Mouse (Mus musculus): Measurements from ENCODE around the gene Xiap. TPM values are rescaled to one million over a fixed set of nuclear protein-coding genes. Genes with fewer than 3 reads are reported as not detected.

Gene Xiap
- polyA plus RNA-seq, 1 experiment from 2014 or later, result 14.2 TPM

- peak; percentile 25; the same call in 1 of the 2 replicates for ATAC-seq
- Histone ChIP-seq H3K4me3 (ENCODE audit: low read depth, low read length) (peak overlapping the region; percentile 42), H3K27ac (ENCODE audit: low read depth, low read length) (peak overlapping the region; percentile 94), H3K4me1 (replicated peaks; ENCODE audit: control insufficient read depth, insufficient read depth, low read length) (no peaks in the 10 kb centered on the region), H3K27me3 (replicated peaks; ENCODE audit: control insufficient read depth, insufficient read depth, low read length) (no peaks in the 10 kb centered on the region), H3K9ac (ENCODE audit: low read depth, low read length) (peak overlapping the region; percentile 52), H3K9me3 (ENCODE audit: control insufficient read depth) (no peaks in the 10 kb centered on the region), H3K4me2 (replicated peaks; ENCODE audit: low read depth) (peak overlapping the region; percentile 59), H3K36me3 (ENCODE audit: control insufficient read depth, insufficient read depth) (no peaks in the 10 kb centered on the region)
- no peak for TF ChIP-seq CTCF (IDR thresholded peaks at IDR 0.05; ENCODE audit: low read depth)
- WGBS, result 20% methylated on average over 3 of the region's 3 CpGs
Observed at GRCm38 (mm10) chrX:42068875-42069257, 9.4 kb downstream of the Xiap start.

GRCm38 (mm10) chrX:42087731-42088130, 28.3 kb downstream of the Xiap start:
- Histone ChIP-seq H3K9ac (ENCODE audit: low read depth, low read length) (no peak overlapping the region), H3K4me3 (ENCODE audit: low read depth, low read length) (no peak overlapping the region), H3K9me3 (ENCODE audit: control insufficient read depth) (no peaks in the 10 kb centered on the region), H3K4me1 (replicated peaks; ENCODE audit: control insufficient read depth, insufficient read depth, low read length) (no peaks in the 10 kb centered on the region), H3K27ac (ENCODE audit: low read depth, low read length) (no peak overlapping the region), H3K27me3 (replicated peaks; ENCODE audit: control insufficient read depth, insufficient read depth, low read length) (no peaks in the 10 kb centered on the region), H3K4me2 (replicated peaks; ENCODE audit: low read depth) (no peak overlapping the region), H3K36me3 (ENCODE audit: control insufficient read depth, insufficient read depth) (no peaks in the 10 kb centered on the region)
- 44% methylated on average over 8 of the region's 8 CpGs for WGBS
- TF ChIP-seq CTCF (IDR thresholded peaks at IDR 0.05; ENCODE audit: low read depth), result no peak
- ATAC-seq, result peak; percentile 47

- Histone ChIP-seq H3K36me3 (ENCODE audit: control insufficient read depth, insufficient read depth) (no peaks in the 10 kb centered on the region), H3K9me3 (ENCODE audit: control insufficient read depth) (no peaks in the 10 kb centered on the region), H3K27ac (ENCODE audit: low read depth, low read length) (no peak overlapping the region), H3K27me3 (replicated peaks; ENCODE audit: control insufficient read depth, insufficient read depth, low read length) (no peaks in the 10 kb centered on the region), H3K4me2 (replicated peaks; ENCODE audit: low read depth) (no peak overlapping the region), H3K4me3 (ENCODE audit: low read depth, low read length) (no peak overlapping the region), H3K4me1 (replicated peaks; ENCODE audit: control insufficient read depth, insufficient read depth, low read length) (no peaks in the 10 kb centered on the region), H3K9ac (ENCODE audit: low read depth, low read length) (no peak overlapping the region)
- no peak for TF ChIP-seq CTCF (IDR thresholded peaks at IDR 0.05; ENCODE audit: low read depth)
- peak; percentile 59; the same call in 1 of the 2 replicates for ATAC-seq
- 61% methylated on average over 5 of the region's 5 CpGs for WGBS
Observed at GRCm38 (mm10) chrX:42088136-42088535, 28.7 kb downstream of the Xiap start.

- peaks cover 6% of the 10 kb centered on the region; the same call in 1 of the 2 replicates for H3K36me3 ChIP-seq (ENCODE audit: control insufficient read depth, insufficient read depth)
- 78% methylated on average over 6 of the region's 6 CpGs for WGBS
- no peak overlapping the region for H3K4me2 ChIP-seq (replicated peaks; ENCODE audit: low read depth)
- no peak for TF ChIP-seq CTCF (IDR thresholded peaks at IDR 0.05; ENCODE audit: low read depth)
- no peak overlapping the region for H3K27ac ChIP-seq (ENCODE audit: low read depth, low read length)
- H3K27me3 ChIP-seq (replicated peaks; ENCODE audit: control insufficient read depth, insufficient read depth, low read length), result no peaks in the 10 kb centered on the region
- H3K4me3 ChIP-seq (ENCODE audit: low read depth, low read length), result no peak overlapping the region
- no peaks in the 10 kb centered on the region for H3K4me1 ChIP-seq (replicated peaks; ENCODE audit: control insufficient read depth, insufficient read depth, low read length)
- H3K9ac ChIP-seq (ENCODE audit: low read depth, low read length), result no peak overlapping the region
- H3K9me3 ChIP-seq (ENCODE audit: control insufficient read depth), result no peaks in the 10 kb centered on the region
- no peak for ATAC-seq
Observed at GRCm38 (mm10) chrX:42107137-42107536, 47.7 kb downstream of the Xiap start.

GRCm38 (mm10) chrX:42110585-42110984, 51.1 kb downstream of the Xiap start:
- Histone ChIP-seq H3K9ac (ENCODE audit: low read depth, low read length) (no peak overlapping the region), H3K27ac (ENCODE audit: low read depth, low read length) (no peak overlapping the region), H3K4me2 (replicated peaks; ENCODE audit: low read depth) (no peak overlapping the region), H3K36me3 (ENCODE audit: control insufficient read depth, insufficient read depth) (peaks cover 6% of the 10 kb centered on the region; the same call in 1 of the 2 replicates), H3K4me1 (replicated peaks; ENCODE audit: control insufficient read depth, insufficient read depth, low read length) (no peaks in the 10 kb centered on the region), H3K27me3 (replicated peaks; ENCODE audit: control insufficient read depth, insufficient read depth, low read length) (no peaks in the 10 kb centered on the region), H3K4me3 (ENCODE audit: low read depth, low read length) (no peak overlapping the region), H3K9me3 (ENCODE audit: control insufficient read depth) (no peaks in the 10 kb centered on the region)
- ATAC-seq, result no peak
- 53% methylated on average over 1 of the region's 1 CpGs for WGBS
- no peak for TF ChIP-seq CTCF (IDR thresholded peaks at IDR 0.05; ENCODE audit: low read depth)

GRCm38 (mm10) chrX:42119442-42120048, 60.1 kb downstream of the Xiap start:
- Histone ChIP-seq H3K4me2 (replicated peaks; ENCODE audit: low read depth) (no peak overlapping the region), H3K36me3 (ENCODE audit: control insufficient read depth, insufficient read depth) (no peaks in the 10 kb centered on the region), H3K27me3 (replicated peaks; ENCODE audit: control insufficient read depth, insufficient read depth, low read length) (no peaks in the 10 kb centered on the region), H3K4me3 (ENCODE audit: low read depth, low read length) (no peak overlapping the region), H3K4me1 (replicated peaks; ENCODE audit: control insufficient read depth, insufficient read depth, low read length) (no peaks in the 10 kb centered on the region), H3K9ac (ENCODE audit: low read depth, low read length) (no peak overlapping the region), H3K27ac (ENCODE audit: low read depth, low read length) (no peak overlapping the region), H3K9me3 (ENCODE audit: control insufficient read depth) (no peaks in the 10 kb centered on the region)
- 83% methylated on average over 6 of the region's 6 CpGs for WGBS
- ATAC-seq, result no peak
- TF ChIP-seq CTCF (IDR thresholded peaks at IDR 0.05; ENCODE audit: low read depth), result no peak
